Mouse (Mus musculus) bone marrow, adult 2 months (tissue): ENCODE data around the gene Nfe2l2. TPM values are rescaled to one million over a fixed set of nuclear protein-coding genes. Genes with fewer than 3 reads are reported as not detected.

Source experiments
- H3K27ac ChIP-seq: fragments of 200-500 bp; 2 replicates; pipeline ENCODE4 v1.5.1; 2012; ENCODE audit warnings: low read depth, mild to moderate bottlenecking, control low read depth, inconsistent platforms, low read length; ENCODE audit not compliant: control insufficient read depth, poor library complexity, insufficient read depth
- H3K4me1 ChIP-seq: fragments of 200-500 bp; 2 replicates; pipeline ENCODE4 v1.6.1; 2011; ENCODE audit warnings: low read length; ENCODE audit not compliant: control insufficient read depth, insufficient read depth
- H3K4me3 ChIP-seq: fragments of 200-500 bp; replicated peaks from 2 replicates; pipeline ENCODE3; 2011; ENCODE audit warnings: mild to moderate bottlenecking, low read depth, low read length, control low read depth; ENCODE audit not compliant: control insufficient read depth
- CTCF ChIP-seq: fragments of 200-500 bp; IDR thresholded peaks from 2 replicates; pipeline ENCODE4 v1.5.1; 2011; ENCODE audit warnings: low read length, control low read depth; ENCODE audit not compliant: control insufficient read depth, insufficient read depth
- POLR2A ChIP-seq: fragments of 200-500 bp; IDR thresholded peaks from 2 replicates; pipeline ENCODE4 v1.6.1; 2011; ENCODE audit warnings: low read depth, mild to moderate bottlenecking, control low read depth, low read length, borderline replicate concordance; ENCODE audit not compliant: control insufficient read depth
- WGBS: fragments of 180-500 bp; shearing (Covaris S2); methylation state at CpG from one replicate; pipeline ENCODE4 v1.1.7; 2018; 5-methylcytosine and 5-hydroxymethylcytosine counted together
- polyA plus RNA-seq: library from polyadenylated mRNA; stranded (reverse); fragments of >200 nt; gene quantifications from 2 replicates; pipeline ENCODE4 v1.2.4, GENCODE M21; 2011; ENCODE audit warnings: low replicate concordance; ENCODE audit not compliant: missing spikeins, insufficient read depth, insufficient read length

Gene Nfe2l2
- polyA plus RNA-seq = 27.9 and 54.5 TPM in 2 replicates

GRCm38 (mm10) chr2:75704234-75705161 is at the start of gene Nfe2l2:
TSS of gene Nfe2l2 (minus strand) at chr2:75704641.
- Histone ChIP-seq H3K4me3 (peak within 1 kb of the TSS; percentile 89), H3K4me1 (peaks cover 1% of the 10 kb centered on the region), H3K27ac (peak within 1 kb of the TSS; percentile 99)
- WGBS = under 1% methylated on average over 58 of the region's 58 CpGs
- TF ChIP-seq CTCF (peak; percentile 23; the same call in 1 of the 2 replicates), POLR2A (peak; percentile 99)

- no peak for TF ChIP-seq POLR2A
- TF ChIP-seq CTCF = no peak
- peaks cover 2% of the 10 kb centered on the region for H3K4me1 ChIP-seq
- no peak overlapping the region for H3K27ac ChIP-seq
- no peak overlapping the region for H3K4me3 ChIP-seq
- WGBS = 91% methylated on average over 22 of the region's 22 CpGs
Measured at GRCm38 (mm10) chr2:75752306-75753175, 48.1 kb upstream of the Nfe2l2 start.

- H3K27ac ChIP-seq = no peak overlapping the region
- H3K4me3 ChIP-seq = no peak overlapping the region
- TF ChIP-seq POLR2A (no peak), CTCF (no peak)
- WGBS = 87% methylated on average over 6 of the region's 6 CpGs
- H3K4me1 ChIP-seq = peaks cover 2% of the 10 kb centered on the region
Measured at GRCm38 (mm10) chr2:75751896-75752295, 47.5 kb upstream of the Nfe2l2 start.

DNA sequence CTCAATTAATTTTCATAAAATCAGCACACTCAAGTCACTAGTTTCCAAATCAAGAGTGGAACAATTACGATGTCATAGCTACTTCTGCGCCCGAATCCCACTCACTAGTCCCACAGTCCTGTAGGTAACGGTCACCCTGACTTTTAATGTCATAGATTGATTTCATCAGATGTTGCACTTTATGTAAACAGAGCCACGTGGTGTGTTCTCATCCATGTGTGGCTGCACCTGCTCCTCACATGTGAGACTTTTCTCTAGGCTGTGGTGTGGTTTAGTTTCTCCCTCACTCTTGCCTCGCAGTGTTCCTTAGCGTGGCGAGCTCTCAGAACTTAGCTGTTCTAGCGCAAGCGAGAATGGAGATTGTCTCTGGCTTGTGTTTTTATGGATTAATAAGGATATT is 46.4 kb upstream of the Nfe2l2 start:
- TF ChIP-seq POLR2A = no peak
- TF ChIP-seq CTCF = no peak
- no peak overlapping the region for H3K27ac ChIP-seq
- H3K4me1 ChIP-seq = peaks cover 2% of the 10 kb centered on the region
- H3K4me3 ChIP-seq = no peak overlapping the region
- WGBS = 81% methylated on average over 10 of the region's 10 CpGs

- no peak overlapping the region for H3K4me3 ChIP-seq
- no peak overlapping the region for H3K27ac ChIP-seq
- 86% methylated on average over 2 of the region's 2 CpGs for WGBS
- TF ChIP-seq POLR2A (no peak), CTCF (no peak)
- peaks cover 2% of the 10 kb centered on the region for H3K4me1 ChIP-seq
Measured at GRCm38 (mm10) chr2:75750043-75750718, 45.7 kb upstream of the Nfe2l2 start.

DNA sequence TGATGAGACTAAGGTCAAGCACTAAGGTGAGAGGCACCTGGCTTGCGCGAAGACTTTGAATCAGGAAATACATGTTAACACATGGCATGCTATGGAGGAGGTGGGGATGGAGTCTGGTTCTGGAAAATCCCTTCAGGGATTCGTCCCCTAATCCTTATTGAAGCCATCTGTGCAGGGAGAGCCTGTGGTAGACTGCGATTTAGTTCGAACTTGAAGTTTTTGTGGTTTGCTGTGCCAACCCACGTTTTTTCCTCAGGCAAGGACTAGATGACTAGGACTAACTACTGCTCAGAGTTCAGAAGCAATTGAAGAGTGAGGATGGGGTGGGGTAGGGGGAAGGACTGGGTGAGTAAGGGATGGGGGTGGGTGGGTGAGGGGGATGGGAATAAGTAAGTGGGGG is 44.4 kb upstream of the Nfe2l2 start:
- WGBS = 77% methylated on average over 6 of the region's 6 CpGs
- TF ChIP-seq CTCF (no peak), POLR2A (no peak)
- no peak overlapping the region for H3K27ac ChIP-seq
- no peak overlapping the region for H3K4me3 ChIP-seq
- H3K4me1 ChIP-seq = peaks cover 2% of the 10 kb centered on the region

DNA sequence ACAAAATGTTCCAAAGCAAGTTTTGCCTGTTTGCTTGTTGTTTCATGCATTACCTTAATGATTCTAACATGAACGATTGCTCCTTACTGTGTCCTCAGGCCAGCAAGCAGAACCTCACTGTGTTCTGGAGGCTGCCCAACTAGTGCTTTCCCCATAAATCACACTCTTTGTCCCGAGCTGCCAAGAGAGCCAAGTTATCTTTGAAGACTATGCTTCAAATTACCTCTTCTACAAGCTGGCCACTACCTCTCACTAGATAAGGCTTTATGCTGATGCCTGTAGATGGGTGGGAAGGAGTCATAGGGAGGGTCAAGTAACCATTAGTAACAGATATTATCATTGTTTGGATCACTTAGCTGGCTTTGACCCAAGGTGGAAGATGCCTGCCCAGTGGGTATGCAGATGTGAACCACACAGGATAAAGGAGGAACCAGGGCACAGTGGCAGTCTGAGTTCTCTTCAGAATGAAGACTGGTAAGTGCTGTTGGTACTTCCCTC is 32.6 kb upstream of the Nfe2l2 start:
- TF ChIP-seq CTCF = no peak
- TF ChIP-seq POLR2A = no peak
- Histone ChIP-seq H3K4me1 (peaks cover 3% of the 10 kb centered on the region; the same call in 1 of the 2 replicates), H3K4me3 (no peak overlapping the region), H3K27ac (no peak overlapping the region)
- WGBS = 22% methylated on average over 2 of the region's 2 CpGs
